7 mouse cellular contexts compared by ENCODE assay signal in the genomic region with DNA sequence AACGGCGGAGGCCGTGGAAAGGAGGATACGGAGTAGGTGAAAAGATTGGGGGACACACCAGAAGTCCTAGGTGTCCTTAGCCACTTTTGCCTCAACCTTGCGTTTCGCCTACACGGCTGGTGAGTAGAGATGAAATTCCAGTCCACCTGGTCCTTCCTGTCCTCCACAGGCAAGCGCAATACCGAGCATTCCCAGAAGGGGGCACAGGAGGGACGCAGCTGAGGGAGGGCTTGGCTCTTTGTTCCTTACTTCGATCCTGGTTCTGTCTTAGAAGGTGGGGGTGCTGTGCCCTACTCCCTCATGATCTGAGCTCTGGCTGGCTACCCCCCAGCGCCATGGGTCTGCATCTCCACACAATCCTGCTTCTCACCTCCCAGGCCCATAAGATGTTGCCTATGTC. TPM values are rescaled to one million over a fixed set of nuclear protein-coding genes. Genes with fewer than 3 reads are reported as not detected.
A peak's percentile ranks its signal among the peaks of the same experiment; 100 is the strongest.
DNase-seq lines count a peak whose midpoint lies in the region; ATAC-seq and TF ChIP-seq lines count a peak whose summit lies in the region.

No protein-coding gene starts in this region.

- peak; percentile 98 for TF ChIP-seq CTCF in E14TG2a.4 (conservative IDR thresholded peaks at IDR 0.05; ENCODE audit: low read length)

- no peak overlapping the region for H3K4me2 ChIP-seq in midbrain, embryonic 14.5 days (ENCODE audit: low read length)

- H3K9ac ChIP-seq in midbrain, embryonic 14.5 days (replicated peaks; ENCODE audit: low read length), result no peak overlapping the region

- no peaks in the 10 kb centered on the region for H3K9me3 ChIP-seq in E14TG2a.4 (ENCODE audit: low read length)
- H3K9me3 ChIP-seq in midbrain, embryonic 14.5 days (ENCODE audit: control insufficient read depth, low read length), result no peaks in the 10 kb centered on the region

- DNase-seq in R1 (ENCODE audit: low read depth, low spot score), result peak; percentile 80
- DNase-seq in cerebellum, postnatal 36 days, result peak; percentile 94 to 95
- DNase-seq in layer of hippocampus, postnatal 25 days (ENCODE audit: extremely low spot score in 1 of 2, low spot score in 1 of 2), result peak; percentile 90 to 98
- DNase-seq in midbrain, embryonic 14.5 days, result peak; percentile 64
- DNase-seq in splenic B cell, adult 2 months (ENCODE audit: low read depth, low spot score), result peak; percentile 54

- H3K4me3 ChIP-seq in E14TG2a.4 (replicated peaks; ENCODE audit: low read length), result peak overlapping the region; percentile 35; the same call in 1 of the 2 replicates
- no peak overlapping the region for H3K4me3 ChIP-seq in midbrain, embryonic 14.5 days (replicated peaks; ENCODE audit: low read depth, low read length)

- H3K4me1 ChIP-seq in E14TG2a.4 (replicated peaks; ENCODE audit: low read depth, low read length), result peaks cover 29% of the 10 kb centered on the region
- no peaks in the 10 kb centered on the region for H3K4me1 ChIP-seq in midbrain, embryonic 14.5 days (ENCODE audit: control insufficient read depth, insufficient read depth, low read length)

- ATAC-seq in granulocyte monocyte progenitor cell, adult 5-6 weeks (replicated peaks; ENCODE audit: poor library complexity, severe bottlenecking), result peak; percentile 62
- ATAC-seq in midbrain, embryonic 14.5 days (ENCODE audit: low FRiP score, low TSS enrichment), result no peak

- 22% methylated on average over 12 of the region's 12 CpGs for WGBS in midbrain, embryonic 14.5 days

- no peaks in the 10 kb centered on the region; the same call in 1 of the 2 replicates for H3K27me3 ChIP-seq in E14TG2a.4 (ENCODE audit: insufficient read depth, low read length)
- peaks cover 3% of the 10 kb centered on the region; the same call in 1 of the 2 replicates for H3K27me3 ChIP-seq in midbrain, embryonic 14.5 days (ENCODE audit: control insufficient read depth, insufficient read depth, low read length)
- H3K27me3 ChIP-seq in splenic B cell, adult 2 months (ENCODE audit: control insufficient read depth, insufficient read depth, low read length, poor library complexity, severe bottlenecking), result no peaks in the 10 kb centered on the region

- H3K36me3 ChIP-seq in E14TG2a.4 (ENCODE audit: insufficient read depth, low read length), result no peaks in the 10 kb centered on the region
- H3K36me3 ChIP-seq in midbrain, embryonic 14.5 days (ENCODE audit: control insufficient read depth, insufficient read depth, low read length), result no peaks in the 10 kb centered on the region
- no peaks in the 10 kb centered on the region for H3K36me3 ChIP-seq in splenic B cell, adult 2 months (ENCODE audit: control insufficient read depth, insufficient read depth, low read length, poor library complexity, severe bottlenecking)

- no peak overlapping the region for H3K27ac ChIP-seq in midbrain, embryonic 14.5 days (replicated peaks; ENCODE audit: low read depth, low read length)

RNA-seq across cellular contexts. Expression of a gene that starts 7.5 kb away (rescaled TPM):
- not detected in 2 replicates for total RNA-seq in granulocyte monocyte progenitor cell, adult 5-6 weeks (2014; fragmentation: Nextera tagmentation)
- not detected in 2 replicates for total RNA-seq in granulocyte monocyte progenitor cell, adult 5-6 weeks (2017)
- total RNA-seq in layer of hippocampus, postnatal 25 days (2021), result 100 to 1,000 TPM; 161 to 170 TPM
- 65.4 and 68.5 TPM in 2 replicates for polyA plus RNA-seq in midbrain, embryonic 14.5 days (2014; fragmentation: Nextera tagmentation; extraction: Ambion mirVana)

RNA-seq across cellular contexts. Expression of a gene that starts 29.2 kb away (rescaled TPM):
- not detected in 2 replicates for total RNA-seq in granulocyte monocyte progenitor cell, adult 5-6 weeks (2014; fragmentation: Nextera tagmentation)
- total RNA-seq in granulocyte monocyte progenitor cell, adult 5-6 weeks (2017), result not detected in 2 replicates
- total RNA-seq in layer of hippocampus, postnatal 25 days (2021), result 10 to 100 TPM; 19.7 to 22.2 TPM
- polyA plus RNA-seq in midbrain, embryonic 14.5 days (2014; fragmentation: Nextera tagmentation; extraction: Ambion mirVana), result 0.19 TPM in 1 of 2 replicates, not detected in the other

RNA-seq across cellular contexts. Expression of a gene that starts 40.3 kb away (rescaled TPM):
- 0.92 TPM in 1 of 2 replicates, not detected in the other for total RNA-seq in granulocyte monocyte progenitor cell, adult 5-6 weeks (2014; fragmentation: Nextera tagmentation)
- total RNA-seq in granulocyte monocyte progenitor cell, adult 5-6 weeks (2017), result 0.13 TPM in 1 of 2 replicates, not detected in the other
- 10 to 100 TPM in 1 of 2 experiments, 1 to 10 TPM in 1; 9.2 to 11.4 TPM for total RNA-seq in layer of hippocampus, postnatal 25 days (2021)
- polyA plus RNA-seq in midbrain, embryonic 14.5 days (2014; fragmentation: Nextera tagmentation; extraction: Ambion mirVana), result 3.3 and 3.6 TPM in 2 replicates

Comparison
In these comparisons a context has a peak if more than half of its experiments do, and no peak if none do; other contexts are left out.
1. RNA of a gene that starts 7.5 kb away (total RNA-seq): 161 to 170 TPM in layer of hippocampus, postnatal 25 days; not detected in granulocyte monocyte progenitor cell, adult 5-6 weeks; every median in the first group is over 100 times any median in the second.
2. RNA of a gene that starts 29.2 kb away (total RNA-seq): 19.7 to 22.2 TPM in layer of hippocampus, postnatal 25 days; not detected in granulocyte monocyte progenitor cell, adult 5-6 weeks; every median in the first group is over 10 times any median in the second.
3. RNA of a gene that starts 40.3 kb away (total RNA-seq): 9.2 to 11.4 TPM in layer of hippocampus, postnatal 25 days; 0.13 to 0.92 TPM in granulocyte monocyte progenitor cell, adult 5-6 weeks; every median in the first group is over 4 times any median in the second.
4. Peak in every context shown above with its lines, with median percentiles within 50 percentile points of each other: DNase-seq.